Mouse (Mus musculus) ES-E14 (cell line): ENCODE measurements at regions not wholly inside any gene's neighbourhood (a gene's known extent, or its start where the extent isn't known, plus 50 kb on each side); places are given as distances from the start of the nearest gene placed in this dataset.

ENCODE experiments used
- DNase-seq: peaks from one replicate; pipeline ENCODE4 v3.0.0-alpha.2; 2013; ENCODE audit warnings: low read depth, low spot score
- H3K27ac ChIP-seq: 2 replicates; pipeline ENCODE4 v1.5.1; 2012; ENCODE audit warnings: low read depth, mild to moderate bottlenecking, low read length, moderate library complexity, mixed read lengths; ENCODE audit not compliant: poor library complexity, insufficient read depth, severe bottlenecking
- H3K36me3 ChIP-seq: 2 replicates; pipeline ENCODE4 v1.6.1; 2012; ENCODE audit warnings: mild to moderate bottlenecking, low read length, moderate library complexity, mixed read lengths; ENCODE audit not compliant: control insufficient read depth, poor library complexity, insufficient read depth, severe bottlenecking
- H3K4me1 ChIP-seq, 2 experiments: fragments of 150-350 bp in 1 of 2; sonication (generic) in 1 of 2; 2 replicates each; pipeline ENCODE4 v1.6.1; 2012; ENCODE audit warnings: low read length in 2 of 2, mild to moderate bottlenecking in 1 of 2, mixed read lengths in 1 of 2; ENCODE audit not compliant: control insufficient read depth in 2 of 2, insufficient read depth in 2 of 2, poor library complexity in 1 of 2
- H3K4me3 ChIP-seq, 2 experiments: fragments of 150-350 bp in 1 of 2; sonication (generic) in 1 of 2; 2 replicates each; pipeline ENCODE4 v1.5.1; 2012; ENCODE audit warnings: low read length in 2 of 2, low read depth in 1 of 2, mild to moderate bottlenecking in 1 of 2, mixed read lengths in 1 of 2; ENCODE audit not compliant: insufficient read depth in 1 of 2, poor library complexity in 1 of 2, severe bottlenecking in 1 of 2
- H3K9ac ChIP-seq: 2 replicates; pipeline ENCODE4 v1.6.1; 2012; ENCODE audit warnings: low read depth, mild to moderate bottlenecking, low read length, mixed read lengths; ENCODE audit not compliant: poor library complexity, insufficient read depth, severe bottlenecking
- H3K9me3 ChIP-seq: fragments of 150-350 bp; sonication (generic); 2 replicates; pipeline ENCODE4 v1.6.1; 2012; ENCODE audit warnings: low read depth, mild to moderate bottlenecking, low read length; ENCODE audit not compliant: control insufficient read depth, insufficient read depth
- CHD2 ChIP-seq: IDR thresholded peaks from 2 replicates; pipeline ENCODE4 v1.6.1; 2014; ENCODE audit warnings: mild to moderate bottlenecking, low read depth, low read length, inconsistent platforms
- HCFC1 ChIP-seq: IDR thresholded peaks from 2 replicates; pipeline ENCODE4 v1.6.1; 2012; ENCODE audit warnings: low read length, inconsistent platforms, borderline replicate concordance; ENCODE audit not compliant: insufficient read depth
- MAFK ChIP-seq: IDR thresholded peaks from 2 replicates; pipeline ENCODE4 v1.6.1; 2014; ENCODE audit warnings: mild to moderate bottlenecking, low read depth, low read length, inconsistent platforms; ENCODE audit not compliant: insufficient read depth
- ZC3H11A ChIP-seq: IDR thresholded peaks from 2 replicates; pipeline ENCODE4 v1.6.1; 2012; ENCODE audit warnings: low read depth, mild to moderate bottlenecking, inconsistent platforms, low read length, borderline replicate concordance
- ZNF384 ChIP-seq: IDR thresholded peaks from 2 replicates; pipeline ENCODE4 v1.6.1; 2012; ENCODE audit warnings: low read depth, low read length, inconsistent platforms
- in situ Hi-C, 2 experiments: fragments of 600-800 bp; cut with MboI; formaldehyde crosslinking; loops; one replicate each; pipeline ENCODE4 v1.15.1; 2025; ENCODE audit warnings: low sequenced_read_pairs in 2 of 2, inconsistent platforms in 1 of 2; ENCODE audit not compliant: unreplicated experiment in 2 of 2

DNA sequence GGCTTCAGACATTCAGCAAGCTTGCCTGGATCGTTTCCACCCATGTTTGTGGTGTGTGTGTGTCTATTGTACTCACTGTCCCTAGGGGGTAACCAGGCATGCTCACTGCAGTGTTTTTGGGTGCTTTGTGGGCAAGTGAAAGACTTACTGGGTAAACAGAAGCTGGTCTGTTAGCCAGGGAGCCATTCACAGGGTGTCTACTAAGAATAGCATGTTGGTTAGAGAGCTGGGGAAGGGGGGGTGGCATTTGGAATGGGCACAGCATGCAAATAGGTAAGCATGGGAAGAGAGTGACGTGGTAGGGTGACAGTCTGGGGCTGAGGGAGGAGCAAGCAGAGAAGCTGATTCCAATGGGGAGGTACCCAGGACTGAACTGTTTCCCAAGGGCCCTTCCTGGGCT is 97.7 kb upstream of the Kazn start:
- DNase-seq, result no peak
- Histone ChIP-seq H3K9ac (no peak overlapping the region), H3K9me3 (no peaks in the 10 kb centered on the region), H3K4me3 (no peak overlapping the region), H3K36me3 (no peaks in the 10 kb centered on the region), H3K27ac (no peak overlapping the region), H3K4me1 (peaks cover 0 to 4% of the 10 kb centered on the region in 2 experiments; a peak in 1 of 4 replicates)
- in situ Hi-C loops, result no loop called here
- TF ChIP-seq CHD2 (no peak), ZNF384 (no peak), MAFK (no peak), HCFC1 (no peak), ZC3H11A (no peak)

DNA sequence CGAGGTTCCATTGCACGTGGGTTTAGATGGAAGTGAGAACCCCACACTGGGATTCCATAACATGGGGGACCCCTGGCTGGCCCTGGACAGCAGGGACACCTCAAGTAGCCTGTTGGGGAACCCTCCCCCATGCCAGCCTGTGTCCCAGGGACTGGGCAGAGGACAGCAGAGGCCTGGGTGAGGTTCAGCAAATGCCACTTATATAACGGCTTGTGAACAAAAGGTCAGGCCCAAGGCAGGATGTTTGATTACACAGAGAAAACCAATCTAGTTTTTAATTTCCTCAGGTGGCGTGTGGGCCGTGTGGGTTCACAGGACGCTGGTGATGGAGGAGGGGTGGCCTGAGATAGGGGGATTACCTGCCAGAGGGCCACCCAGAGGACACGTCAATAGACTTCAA is 94.9 kb upstream of the Kazn start:
- Histone ChIP-seq H3K27ac (no peak overlapping the region), H3K9me3 (no peaks in the 10 kb centered on the region), H3K36me3 (no peaks in the 10 kb centered on the region), H3K4me1 (no peaks in the 10 kb centered on the region), H3K4me3 (no peak overlapping the region), H3K9ac (no peak overlapping the region)
- DNase-seq, result no peak
- TF ChIP-seq MAFK (no peak), ZNF384 (no peak), HCFC1 (no peak), ZC3H11A (no peak), CHD2 (no peak)
- in situ Hi-C loops, result no loop called here

DNA sequence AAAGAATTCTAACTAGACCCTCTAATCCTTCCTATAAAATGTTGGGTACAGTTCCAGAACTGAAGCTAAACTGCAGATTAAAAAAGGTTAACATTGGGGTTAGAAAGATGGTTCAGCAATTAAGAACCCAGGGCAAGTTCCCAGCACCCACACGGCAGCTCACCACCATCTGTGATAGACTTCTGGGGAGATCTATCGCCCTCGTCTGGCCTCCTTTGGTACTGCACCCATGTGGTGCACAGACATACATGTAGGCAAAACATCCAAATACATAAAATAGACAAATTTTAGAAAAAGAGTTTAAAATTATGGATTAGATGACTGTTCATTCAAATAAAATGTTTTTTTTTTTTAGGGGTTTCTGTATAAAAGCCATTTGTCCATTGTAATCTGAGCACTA is 91.4 kb upstream of the Kazn start:
- H3K4me3 ChIP-seq, result no peak overlapping the region
- no peaks in the 10 kb centered on the region for H3K4me1 ChIP-seq
- H3K27ac ChIP-seq, result no peak overlapping the region
- no peak overlapping the region for H3K9ac ChIP-seq
- TF ChIP-seq MAFK (no peak), ZNF384 (no peak), ZC3H11A (no peak), CHD2 (no peak), HCFC1 (no peak)
- no peaks in the 10 kb centered on the region for H3K9me3 ChIP-seq
- DNase-seq, result no peak
- no peaks in the 10 kb centered on the region for H3K36me3 ChIP-seq
- in situ Hi-C loops, result no loop called here

DNA sequence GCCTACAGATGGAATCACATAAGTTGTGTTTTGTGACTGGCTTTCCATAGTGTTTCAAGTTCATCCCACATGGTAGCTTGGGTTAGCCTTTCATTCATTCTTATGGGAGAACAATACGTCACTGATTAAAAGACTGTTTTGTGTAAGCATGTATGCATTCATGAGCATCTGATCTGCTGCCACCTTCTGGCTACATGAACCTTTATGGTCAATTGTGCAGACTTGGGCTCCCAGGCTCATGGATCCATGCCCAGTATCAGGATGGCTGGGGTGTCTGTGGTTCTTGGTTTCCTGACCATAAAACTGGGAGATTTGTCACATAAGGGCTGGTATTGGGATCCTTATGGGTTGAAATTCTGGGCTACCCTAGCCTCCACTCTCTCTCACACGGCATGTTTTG is 90.4 kb upstream of the Kazn start:
- Histone ChIP-seq H3K4me3 (no peak overlapping the region), H3K27ac (no peak overlapping the region), H3K9me3 (no peaks in the 10 kb centered on the region), H3K9ac (no peak overlapping the region), H3K4me1 (no peaks in the 10 kb centered on the region), H3K36me3 (no peaks in the 10 kb centered on the region)
- TF ChIP-seq CHD2, result no peak
- no peak for TF ChIP-seq ZNF384
- no peak for TF ChIP-seq MAFK
- TF ChIP-seq HCFC1, result no peak
- no peak for TF ChIP-seq ZC3H11A
- in situ Hi-C loops, result no loop called here
- DNase-seq, result no peak

DNA sequence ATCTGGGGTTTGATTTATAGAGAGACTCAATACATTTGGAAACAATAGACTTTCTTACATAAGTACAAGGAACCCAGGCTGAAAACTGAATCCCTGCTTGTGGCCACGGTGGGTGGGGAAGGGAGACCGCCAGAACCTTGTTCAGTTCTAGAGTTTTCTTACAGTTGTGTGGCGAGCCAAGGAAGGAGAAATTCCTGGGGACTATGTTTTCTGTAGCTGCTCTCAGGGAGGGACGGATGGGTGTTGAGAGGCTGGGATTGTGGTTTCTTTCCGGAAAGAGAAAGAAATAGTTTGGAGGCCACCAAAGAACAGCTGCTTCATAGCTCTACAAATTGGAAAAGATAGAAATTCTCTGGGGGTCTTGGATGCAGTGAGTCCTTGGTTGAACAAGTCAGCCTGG is 87.3 kb upstream of the Kazn start:
- Histone ChIP-seq H3K4me1 (no peaks in the 10 kb centered on the region), H3K36me3 (no peaks in the 10 kb centered on the region), H3K9me3 (no peaks in the 10 kb centered on the region), H3K4me3 (no peak overlapping the region), H3K27ac (no peak overlapping the region), H3K9ac (no peak overlapping the region)
- in situ Hi-C loops, result no loop called here
- no peak for DNase-seq
- no peak for TF ChIP-seq ZC3H11A
- no peak for TF ChIP-seq CHD2
